Mouse (Mus musculus): Measurements from ENCODE around the gene Cldn4. TPM values are rescaled to one million over a fixed set of nuclear protein-coding genes. Genes with fewer than 3 reads are reported as not detected.
A peak's percentile ranks its signal among the peaks of the same experiment; 100 is the strongest.
"Not testable (repeated sequence)": the region's sequence is repeated elsewhere in the genome, so short reads cannot be mapped to it uniquely, and the experiment has no call there.

Cldn4 gene
- polyA plus RNA-seq, 1 experiment from 2014 or later = 7.5 TPM

DNA sequence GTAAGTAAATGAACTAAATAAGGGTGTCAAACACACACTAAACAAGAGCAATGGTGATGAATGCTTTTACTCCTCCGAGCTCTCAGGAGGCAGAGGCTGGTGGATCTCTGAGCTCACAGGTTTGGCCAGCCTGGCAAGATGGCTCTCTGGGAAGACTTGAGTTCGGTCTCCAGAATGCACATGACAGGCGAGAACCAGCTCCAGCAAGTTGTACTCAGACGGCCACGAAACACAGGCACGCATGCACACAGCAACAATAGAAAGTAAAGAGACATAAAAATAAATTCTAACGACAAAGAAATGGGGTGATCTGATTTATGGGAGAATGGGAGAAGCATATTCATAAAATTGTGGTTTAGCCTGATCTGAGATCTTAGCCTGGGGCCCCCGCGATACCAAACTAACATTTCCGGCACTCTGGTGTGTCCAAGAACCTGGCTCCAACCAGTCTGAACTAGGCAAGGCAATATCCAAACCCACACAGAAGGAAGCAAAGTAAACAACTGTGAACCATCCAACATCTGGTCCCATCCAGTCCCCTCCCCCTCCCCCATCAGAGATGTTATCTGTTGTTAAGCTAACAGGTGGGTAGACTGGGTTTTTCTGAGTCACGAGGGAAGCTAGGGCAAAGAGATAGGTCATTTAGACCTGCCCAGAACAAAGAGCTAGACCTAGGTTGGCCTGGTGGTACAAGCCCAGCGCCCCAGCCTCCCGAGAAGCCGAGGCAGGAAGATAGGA, 5.1 kb downstream of the Cldn4 start:
- no peak overlapping the region for H3K4me3 ChIP-seq (ENCODE audit: low read depth, low read length)
- no peaks in the 10 kb centered on the region for H3K9me3 ChIP-seq (ENCODE audit: control insufficient read depth, low read length)
- H3K4me1 ChIP-seq (ENCODE audit: control insufficient read depth, insufficient read depth, low read length) = no peaks in the 10 kb centered on the region; the same call in 1 of the 2 replicates
- H3K36me3 ChIP-seq (ENCODE audit: control insufficient read depth, insufficient read depth, low read length) = no peaks in the 10 kb centered on the region
- H3K27ac ChIP-seq (ENCODE audit: low read depth, low read length) = no peak overlapping the region
- H3K4me2 ChIP-seq (ENCODE audit: low read depth) = no peak overlapping the region
- no peak overlapping the region for H3K9ac ChIP-seq (ENCODE audit: low read length)
- no peak for DNase-seq (ENCODE audit: low spot score)
- 80% methylated on average over 14 of the region's 14 CpGs for WGBS
- ATAC-seq (ENCODE audit: insufficient read depth, low FRiP score, low TSS enrichment) = no peak
- H3K27me3 ChIP-seq (ENCODE audit: control insufficient read depth, insufficient read depth, low read length) = peaks cover 16% of the 10 kb centered on the region

DNA sequence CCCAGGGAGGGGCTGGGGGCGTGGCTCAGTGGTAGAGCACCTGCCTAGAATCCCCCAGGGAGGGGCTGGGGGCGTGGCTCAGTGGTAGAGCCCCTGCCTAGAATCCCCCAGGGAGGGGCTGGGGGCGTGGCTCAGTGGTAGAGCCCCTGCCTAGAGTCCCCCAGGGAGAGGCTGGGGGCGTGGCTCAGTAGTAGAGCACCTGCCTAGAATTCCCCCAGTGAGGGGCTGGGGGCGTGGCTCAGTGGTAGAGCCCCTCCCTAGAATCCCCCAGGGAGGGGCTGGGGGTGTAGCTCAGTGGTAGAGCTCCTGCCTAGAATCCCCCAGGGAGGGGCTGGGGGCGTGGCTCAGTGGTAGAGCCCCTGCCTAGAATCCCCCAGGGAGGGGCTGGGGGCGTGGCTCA, 7.2 kb downstream of the Cldn4 start:
- H3K27me3 ChIP-seq (ENCODE audit: control insufficient read depth, insufficient read depth, low read length); H3K9ac ChIP-seq (ENCODE audit: low read length); H3K9me3 ChIP-seq (ENCODE audit: control insufficient read depth, low read length); ATAC-seq (ENCODE audit: insufficient read depth, low FRiP score, low TSS enrichment); H3K4me3 ChIP-seq (ENCODE audit: low read depth, low read length); H3K27ac ChIP-seq (ENCODE audit: low read depth, low read length); H3K4me1 ChIP-seq (ENCODE audit: control insufficient read depth, insufficient read depth, low read length); H3K36me3 ChIP-seq (ENCODE audit: control insufficient read depth, insufficient read depth, low read length); H3K4me2 ChIP-seq (ENCODE audit: low read depth); DNase-seq (ENCODE audit: low spot score): not testable (repeated sequence)
- WGBS = 93% methylated on average over 2 of the region's 7 CpGs

GRCm38 (mm10) chr5:134939069-134939468, 7.7 kb downstream of the Cldn4 start:
- ATAC-seq (ENCODE audit: insufficient read depth, low FRiP score, low TSS enrichment) = no peak
- Histone ChIP-seq H3K4me1 (ENCODE audit: control insufficient read depth, insufficient read depth, low read length) (no peaks in the 10 kb centered on the region), H3K27ac (ENCODE audit: low read depth, low read length) (no peak overlapping the region), H3K4me3 (ENCODE audit: low read depth, low read length) (no peak overlapping the region), H3K36me3 (ENCODE audit: control insufficient read depth, insufficient read depth, low read length) (no peaks in the 10 kb centered on the region), H3K9me3 (ENCODE audit: control insufficient read depth, low read length) (no peaks in the 10 kb centered on the region), H3K9ac (ENCODE audit: low read length) (no peak overlapping the region), H3K27me3 (ENCODE audit: control insufficient read depth, insufficient read depth, low read length) (no peaks in the 10 kb centered on the region), H3K4me2 (ENCODE audit: low read depth) (no peak overlapping the region)
- 73% methylated on average over 3 of the region's 3 CpGs for WGBS
- no peak for DNase-seq (ENCODE audit: low spot score)

DNA sequence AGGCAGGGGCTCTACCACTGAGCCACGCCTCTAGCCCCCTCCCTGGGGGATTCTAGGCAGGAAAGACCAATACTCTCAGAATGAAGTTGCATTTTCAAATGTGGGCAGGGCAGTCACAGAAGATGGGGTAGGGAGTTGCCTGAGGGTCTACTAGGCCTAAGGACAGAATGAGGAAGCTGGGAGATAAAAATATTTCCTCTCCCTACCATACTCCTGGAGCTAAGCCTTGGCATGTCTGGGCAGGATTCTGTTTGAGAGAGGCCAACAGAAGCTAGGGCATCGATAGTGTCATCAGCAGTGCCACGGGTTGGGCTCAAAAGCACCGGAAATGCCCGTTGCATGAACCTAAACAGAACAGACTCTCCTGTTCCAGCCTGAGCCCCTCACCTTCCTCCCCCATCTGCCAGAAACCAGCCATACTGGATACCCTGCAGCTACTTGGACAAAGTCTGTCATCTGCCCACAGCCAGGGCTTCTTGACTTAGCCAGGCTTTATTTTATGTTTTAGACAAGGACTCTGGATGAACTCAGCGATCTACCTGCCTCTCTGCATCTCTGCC, 10.0 kb downstream of the Cldn4 start:
- Histone ChIP-seq H3K4me3 (ENCODE audit: low read depth, low read length) (no peak overlapping the region), H3K9ac (ENCODE audit: low read length) (no peak overlapping the region), H3K27me3 (ENCODE audit: control insufficient read depth, insufficient read depth, low read length) (no peaks in the 10 kb centered on the region), H3K9me3 (ENCODE audit: control insufficient read depth, low read length) (no peaks in the 10 kb centered on the region), H3K36me3 (ENCODE audit: control insufficient read depth, insufficient read depth, low read length) (no peaks in the 10 kb centered on the region), H3K4me1 (ENCODE audit: control insufficient read depth, insufficient read depth, low read length) (no peaks in the 10 kb centered on the region), H3K4me2 (ENCODE audit: low read depth) (no peak overlapping the region), H3K27ac (ENCODE audit: low read depth, low read length) (no peak overlapping the region)
- WGBS = 89% methylated on average over 6 of the region's 6 CpGs
- ATAC-seq (ENCODE audit: insufficient read depth, low FRiP score, low TSS enrichment) = no peak
- DNase-seq (ENCODE audit: low spot score) = no peak

GRCm38 (mm10) chr5:134936051-134936450, 10.7 kb downstream of the Cldn4 start:
- no peaks in the 10 kb centered on the region for H3K4me1 ChIP-seq (ENCODE audit: control insufficient read depth, insufficient read depth, low read length)

GRCm38 (mm10) chr5:134934666-134935065, 12.1 kb downstream of the Cldn4 start:
- no peaks in the 10 kb centered on the region for H3K9me3 ChIP-seq (ENCODE audit: control insufficient read depth, low read length)
- WGBS = 85% methylated on average over 3 of the region's 3 CpGs

More at GRCm38 (mm10) chr5:134936051-134936450, 10.7 kb downstream of the Cldn4 start:
- Histone ChIP-seq H3K9me3 (ENCODE audit: control insufficient read depth, low read length) (no peaks in the 10 kb centered on the region), H3K27ac (ENCODE audit: low read depth, low read length) (no peak overlapping the region), H3K27me3 (ENCODE audit: control insufficient read depth, insufficient read depth, low read length) (no peaks in the 10 kb centered on the region), H3K4me2 (ENCODE audit: low read depth) (no peak overlapping the region), H3K36me3 (ENCODE audit: control insufficient read depth, insufficient read depth, low read length) (no peaks in the 10 kb centered on the region), H3K4me3 (ENCODE audit: low read depth, low read length) (no peak overlapping the region), H3K9ac (ENCODE audit: low read length) (no peak overlapping the region)
- WGBS = 95% methylated on average over 6 of the region's 6 CpGs
- DNase-seq (ENCODE audit: low spot score) = no peak
- ATAC-seq (ENCODE audit: insufficient read depth, low FRiP score, low TSS enrichment) = no peak

DNA sequence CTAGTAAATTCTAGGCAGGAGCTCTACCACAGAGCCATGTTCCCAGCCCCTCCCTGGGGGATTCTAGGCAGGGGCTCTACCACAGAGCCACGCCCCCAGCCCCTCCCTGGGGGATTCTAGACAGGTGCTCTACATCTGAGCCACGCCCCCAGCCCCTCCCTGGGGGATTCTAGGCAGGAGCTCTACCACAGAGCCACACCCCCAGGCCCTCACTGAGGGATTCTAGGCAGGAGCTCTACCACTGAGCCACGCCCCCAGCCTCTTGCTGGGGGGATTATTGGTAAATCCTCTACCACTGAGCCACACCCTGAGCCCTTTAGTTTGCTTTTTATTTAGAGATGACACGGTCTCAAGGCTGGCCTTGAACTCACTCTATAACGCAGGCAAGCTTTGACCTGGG, 13.0 kb downstream of the Cldn4 start:
- not testable (repeated sequence) for H3K9ac ChIP-seq (ENCODE audit: low read length); DNase-seq (ENCODE audit: low spot score); H3K27me3 ChIP-seq (ENCODE audit: control insufficient read depth, insufficient read depth, low read length); H3K36me3 ChIP-seq (ENCODE audit: control insufficient read depth, insufficient read depth, low read length); H3K4me2 ChIP-seq (ENCODE audit: low read depth); H3K4me1 ChIP-seq (ENCODE audit: control insufficient read depth, insufficient read depth, low read length); H3K4me3 ChIP-seq (ENCODE audit: low read depth, low read length); ATAC-seq (ENCODE audit: insufficient read depth, low FRiP score, low TSS enrichment); H3K9me3 ChIP-seq (ENCODE audit: control insufficient read depth, low read length); H3K27ac ChIP-seq (ENCODE audit: low read depth, low read length)
- WGBS = 82% methylated on average over 5 of the region's 5 CpGs

More at GRCm38 (mm10) chr5:134934666-134935065, 12.1 kb downstream of the Cldn4 start:
- Histone ChIP-seq H3K4me3 (ENCODE audit: low read depth, low read length) (no peak overlapping the region), H3K9ac (ENCODE audit: low read length) (no peak overlapping the region), H3K4me1 (ENCODE audit: control insufficient read depth, insufficient read depth, low read length) (no peaks in the 10 kb centered on the region), H3K36me3 (ENCODE audit: control insufficient read depth, insufficient read depth, low read length) (no peaks in the 10 kb centered on the region), H3K27me3 (ENCODE audit: control insufficient read depth, insufficient read depth, low read length) (no peaks in the 10 kb centered on the region), H3K27ac (ENCODE audit: low read depth, low read length) (no peak overlapping the region), H3K4me2 (ENCODE audit: low read depth) (no peak overlapping the region)
- DNase-seq (ENCODE audit: low spot score) (no peak), ATAC-seq (ENCODE audit: insufficient read depth, low FRiP score, low TSS enrichment) (no peak)

DNA sequence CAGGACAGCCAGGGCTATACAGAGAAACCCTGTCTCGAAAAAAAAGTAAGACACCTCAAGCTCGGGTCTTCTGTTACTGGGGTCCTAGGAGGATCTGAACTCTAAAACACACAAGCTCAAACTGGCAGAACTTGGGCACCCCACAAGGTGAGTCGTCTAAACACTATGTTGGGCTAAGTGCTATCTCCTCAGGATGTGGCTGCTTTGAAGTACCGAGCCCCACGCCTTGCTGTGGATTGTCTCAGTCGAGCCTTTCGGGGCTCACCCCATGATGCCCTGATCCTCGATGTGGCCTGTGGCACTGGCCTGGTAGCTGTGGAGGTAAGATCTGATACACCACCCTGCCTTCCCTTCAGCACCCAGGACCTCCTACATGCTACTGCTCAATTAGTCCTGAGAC, 13.5 kb downstream of the Cldn4 start:
- Histone ChIP-seq H3K27ac (ENCODE audit: low read depth, low read length) (no peak overlapping the region), H3K4me3 (ENCODE audit: low read depth, low read length) (no peak overlapping the region), H3K9ac (ENCODE audit: low read length) (no peak overlapping the region), H3K4me1 (ENCODE audit: control insufficient read depth, insufficient read depth, low read length) (no peaks in the 10 kb centered on the region), H3K4me2 (ENCODE audit: low read depth) (no peak overlapping the region), H3K9me3 (ENCODE audit: control insufficient read depth, low read length) (no peaks in the 10 kb centered on the region), H3K36me3 (ENCODE audit: control insufficient read depth, insufficient read depth, low read length) (no peaks in the 10 kb centered on the region), H3K27me3 (ENCODE audit: control insufficient read depth, insufficient read depth, low read length) (no peaks in the 10 kb centered on the region)
- ATAC-seq (ENCODE audit: insufficient read depth, low FRiP score, low TSS enrichment) (no peak), DNase-seq (ENCODE audit: low spot score) (no peak)
- 94% methylated on average over 8 of the region's 8 CpGs for WGBS

- Histone ChIP-seq H3K9ac (ENCODE audit: low read length) (peak overlapping the region; percentile 74), H3K9me3 (ENCODE audit: control insufficient read depth, low read length) (no peaks in the 10 kb centered on the region), H3K27me3 (ENCODE audit: control insufficient read depth, insufficient read depth, low read length) (no peaks in the 10 kb centered on the region), H3K4me3 (ENCODE audit: low read depth, low read length) (peak overlapping the region; percentile 56), H3K4me2 (ENCODE audit: low read depth) (peak overlapping the region; percentile 73), H3K36me3 (ENCODE audit: control insufficient read depth, insufficient read depth, low read length) (no peaks in the 10 kb centered on the region), H3K27ac (ENCODE audit: low read depth, low read length) (no peak overlapping the region), H3K4me1 (ENCODE audit: control insufficient read depth, insufficient read depth, low read length) (no peaks in the 10 kb centered on the region)
- ATAC-seq (ENCODE audit: insufficient read depth, low FRiP score, low TSS enrichment) = no peak
- WGBS = 46% methylated on average over 9 of the region's 9 CpGs
- DNase-seq (ENCODE audit: low spot score) = peak; percentile 64
These were observed 13.8 kb downstream of the Cldn4 start for GRCm38 (mm10) chr5:134932903-134933276.
